Mouse (Mus musculus) lung, postnatal 0 days (tissue): Measurements from ENCODE around the gene Pde10a. TPM values are rescaled to one million over a fixed set of nuclear protein-coding genes. Genes with fewer than 3 reads are reported as not detected.

Experiments used
- ATAC-seq: fragments of 200-750 bp; cut with Nextera tagmentation; 2 replicates; pipeline ENCODE4 v1.8.0; 2017; ENCODE audit warnings: moderate library complexity
- DNase-seq: peaks from one replicate; pipeline ENCODE4 v3.0.0-alpha.2; 2016; ENCODE audit warnings: low spot score
- H3K27ac ChIP-seq: fragments of 300-500 bp; sonication (generic); 2 replicates; pipeline ENCODE4 v1.5.1; 2014; ENCODE audit warnings: antibody characterized with exemption, mild to moderate bottlenecking, low read length, mixed read lengths
- H3K27me3 ChIP-seq: fragments of 300-500 bp; sonication (generic); replicated peaks from 2 replicates; pipeline ENCODE4 v1.6.1; 2014; ENCODE audit warnings: low read length, mixed read lengths; ENCODE audit not compliant: insufficient read depth
- H3K36me3 ChIP-seq: fragments of 300-500 bp; sonication (generic); 2 replicates; pipeline ENCODE4 v1.6.1; 2014; ENCODE audit warnings: low read length, mixed read lengths; ENCODE audit not compliant: insufficient read depth
- H3K4me1 ChIP-seq: fragments of 300-500 bp; sonication (generic); 2 replicates; pipeline ENCODE4 v1.6.1; 2014; ENCODE audit warnings: antibody characterized with exemption, low read depth, low read length, mixed read lengths; ENCODE audit not compliant: insufficient read depth
- H3K4me2 ChIP-seq: fragments of 300-500 bp; sonication (generic); replicated peaks from 2 replicates; pipeline ENCODE4 v1.6.1; 2014; ENCODE audit warnings: low read depth, mild to moderate bottlenecking, low read length, moderate library complexity, mixed read lengths
- H3K4me3 ChIP-seq: fragments of 300-500 bp; sonication (generic); 2 replicates; pipeline ENCODE4 v1.5.1; 2014; ENCODE audit warnings: low read depth, low read length
- H3K9ac ChIP-seq: fragments of 300-500 bp; sonication (generic); replicated peaks from 2 replicates; pipeline ENCODE4 v1.6.1; 2014; ENCODE audit warnings: low read depth, mild to moderate bottlenecking
- H3K9me3 ChIP-seq: fragments of 300-500 bp; sonication (generic); 2 replicates; pipeline ENCODE4 v1.6.1; 2016; ENCODE audit warnings: low read length, mixed read lengths
- CTCF ChIP-seq: IDR thresholded peaks from 2 replicates; pipeline ENCODE4 v1.5.1; 2016; ENCODE audit warnings: antibody characterized with exemption, mild to moderate bottlenecking
- EP300 ChIP-seq: IDR thresholded peaks from 2 replicates; pipeline ENCODE4 v1.6.1; 2016; ENCODE audit warnings: antibody characterized with exemption, mild to moderate bottlenecking, control low read depth
- WGBS: fragments of 180-500 bp; shearing (Covaris S2); extraction: QIAGEN DNeasy Blood & Tissue Kit; methylation state at CpG from one replicate; pipeline ENCODE4 v1.1.7; 2014; 5-methylcytosine and 5-hydroxymethylcytosine counted together
- polyA plus RNA-seq: library from polyadenylated mRNA; unstranded; fragments of >200 nt; fragmentation: Nextera tagmentation; extraction: Ambion mirVana; gene quantifications from 2 replicates; pipeline ENCODE4 v1.2.1, GENCODE M21; 2015

Gene Pde10a
- polyA plus RNA-seq, 1 experiment from 2014 or later = 0.86 TPM

GRCm38 (mm10) chr17:8613882-8614551, 88.8 kb downstream of the Pde10a start:
- DNase-seq (peak; percentile 78), ATAC-seq (no peak)
- Histone ChIP-seq H3K27ac (no peak overlapping the region), H3K4me1 (no peaks in the 10 kb centered on the region), H3K4me3 (no peak overlapping the region), H3K9ac (no peak overlapping the region), H3K36me3 (no peaks in the 10 kb centered on the region), H3K27me3 (no peaks in the 10 kb centered on the region), H3K9me3 (no peaks in the 10 kb centered on the region), H3K4me2 (no peak overlapping the region)
- no peak for TF ChIP-seq EP300
- peak; percentile 90 for TF ChIP-seq CTCF
- WGBS = 32% methylated on average over 7 of the region's 7 CpGs

- Histone ChIP-seq H3K4me3 (no peak overlapping the region), H3K36me3 (no peaks in the 10 kb centered on the region), H3K9me3 (no peaks in the 10 kb centered on the region), H3K9ac (no peak overlapping the region), H3K27ac (no peak overlapping the region), H3K27me3 (no peaks in the 10 kb centered on the region), H3K4me2 (no peak overlapping the region), H3K4me1 (no peaks in the 10 kb centered on the region)
- no peak for TF ChIP-seq CTCF
- TF ChIP-seq EP300 = no peak
- no peak for ATAC-seq
- DNase-seq = no peak
- WGBS = 51% methylated on average over 5 of the region's 5 CpGs
Measured at GRCm38 (mm10) chr17:8620346-8620745, 95.2 kb downstream of the Pde10a start.

DNA sequence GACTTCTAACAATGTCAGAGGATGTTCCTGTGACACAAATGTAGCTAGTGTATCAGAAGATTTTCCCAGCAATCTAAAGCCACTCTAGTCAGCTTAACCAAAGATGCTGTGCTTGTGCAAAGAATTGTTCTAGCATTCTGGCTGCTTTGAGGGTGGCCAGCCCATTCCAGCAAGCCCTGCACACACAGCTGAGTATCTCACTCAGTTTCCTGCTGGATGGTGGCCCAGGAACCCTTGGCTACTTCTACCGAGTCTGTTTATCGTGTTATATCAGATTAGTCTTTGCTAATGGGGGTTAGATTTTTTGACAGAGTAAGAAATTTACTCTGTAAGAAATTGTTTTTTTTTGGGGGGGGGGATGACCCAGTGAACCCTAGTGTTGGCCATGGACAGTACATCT, 95.9 kb downstream of the Pde10a start:
- H3K27ac ChIP-seq = no peak overlapping the region
- H3K9ac ChIP-seq = no peak overlapping the region
- TF ChIP-seq EP300 (no peak), CTCF (no peak)
- DNase-seq (no peak), ATAC-seq (no peak)
- no peaks in the 10 kb centered on the region for H3K4me1 ChIP-seq
- H3K9me3 ChIP-seq = no peaks in the 10 kb centered on the region
- WGBS = 29% methylated on average over 2 of the region's 2 CpGs
- H3K27me3 ChIP-seq = no peaks in the 10 kb centered on the region
- H3K4me3 ChIP-seq = no peak overlapping the region
- H3K36me3 ChIP-seq = no peaks in the 10 kb centered on the region
- H3K4me2 ChIP-seq = no peak overlapping the region

GRCm38 (mm10) chr17:8621906-8622305, 96.7 kb downstream of the Pde10a start:
- Histone ChIP-seq H3K4me1 (no peaks in the 10 kb centered on the region), H3K27ac (no peak overlapping the region), H3K9me3 (no peaks in the 10 kb centered on the region), H3K4me3 (no peak overlapping the region), H3K27me3 (no peaks in the 10 kb centered on the region), H3K9ac (no peak overlapping the region), H3K4me2 (no peak overlapping the region), H3K36me3 (no peaks in the 10 kb centered on the region)
- 58% methylated on average over 6 of the region's 6 CpGs for WGBS
- DNase-seq = no peak
- no peak for ATAC-seq
- TF ChIP-seq EP300 (no peak), CTCF (no peak)

GRCm38 (mm10) chr17:8626421-8626820, 101.2 kb downstream of the Pde10a start:
- TF ChIP-seq EP300 (no peak), CTCF (no peak)
- Histone ChIP-seq H3K4me3 (no peak overlapping the region), H3K27me3 (no peaks in the 10 kb centered on the region), H3K36me3 (no peaks in the 10 kb centered on the region), H3K9me3 (no peaks in the 10 kb centered on the region), H3K27ac (no peak overlapping the region), H3K9ac (no peak overlapping the region), H3K4me1 (no peaks in the 10 kb centered on the region), H3K4me2 (no peak overlapping the region)
- WGBS = 71% methylated on average over 8 of the region's 8 CpGs
- no peak for ATAC-seq
- no peak for DNase-seq

- H3K4me3 ChIP-seq = no peak overlapping the region
- 44% methylated on average over 1 of the region's 1 CpGs for WGBS
- no peak for TF ChIP-seq CTCF
- no peak for TF ChIP-seq EP300
- H3K9me3 ChIP-seq = no peaks in the 10 kb centered on the region
- no peaks in the 10 kb centered on the region for H3K4me1 ChIP-seq
- H3K36me3 ChIP-seq = no peaks in the 10 kb centered on the region
- no peak overlapping the region for H3K27ac ChIP-seq
- H3K9ac ChIP-seq = no peak overlapping the region
- H3K4me2 ChIP-seq = no peak overlapping the region
- DNase-seq (no peak), ATAC-seq (no peak)
- no peaks in the 10 kb centered on the region for H3K27me3 ChIP-seq
Measured at GRCm38 (mm10) chr17:8631701-8632100, 106.5 kb downstream of the Pde10a start.

GRCm38 (mm10) chr17:8633596-8633995, 108.4 kb downstream of the Pde10a start:
- H3K9me3 ChIP-seq = no peaks in the 10 kb centered on the region
- no peak overlapping the region for H3K4me2 ChIP-seq
- no peaks in the 10 kb centered on the region for H3K36me3 ChIP-seq
- ATAC-seq = no peak
- no peak for DNase-seq
- H3K27me3 ChIP-seq = no peaks in the 10 kb centered on the region
- WGBS = 36% methylated on average over 8 of the region's 8 CpGs
- H3K27ac ChIP-seq = no peak overlapping the region
- no peak overlapping the region for H3K4me3 ChIP-seq
- no peak overlapping the region for H3K9ac ChIP-seq
- H3K4me1 ChIP-seq = no peaks in the 10 kb centered on the region
- TF ChIP-seq CTCF (no peak), EP300 (no peak)
